Mouse (Mus musculus) spleen, adult 2 months (tissue): ENCODE results near the gene Wdfy1. TPM values are rescaled to one million over a fixed set of nuclear protein-coding genes. Genes with fewer than 3 reads are reported as not detected.

Source experiments
- DNase-seq, 2 experiments: peaks; one replicate each; pipeline versions ENCODE4 v3.0.0 to v3.0.0-alpha.2; 2012 to 2021; ENCODE audit warnings: low spot score in 2 of 2, low read depth in 1 of 2
- H3K27ac ChIP-seq: fragments of 200-500 bp; 2 replicates; pipeline ENCODE4 v1.5.1; 2012; ENCODE audit warnings: low read length, inconsistent platforms; ENCODE audit not compliant: insufficient read depth
- H3K27me3 ChIP-seq: fragments of 200-500 bp; 2 replicates; pipeline ENCODE4 v1.6.1; 2012; ENCODE audit warnings: mild to moderate bottlenecking, moderate library complexity, low read length, inconsistent platforms; ENCODE audit not compliant: control insufficient read depth, insufficient read depth
- H3K36me3 ChIP-seq: fragments of 200-500 bp; 2 replicates; pipeline ENCODE4 v1.6.1; 2012; ENCODE audit warnings: mild to moderate bottlenecking, low read length, inconsistent platforms; ENCODE audit not compliant: control insufficient read depth, insufficient read depth
- H3K4me1 ChIP-seq: fragments of 200-500 bp; 2 replicates; pipeline ENCODE4 v1.6.1; 2011; ENCODE audit warnings: inconsistent platforms; ENCODE audit not compliant: control insufficient read depth, insufficient read depth, insufficient read length
- H3K4me3 ChIP-seq: fragments of 200-500 bp; 2 replicates; pipeline ENCODE4 v1.5.1; 2011; ENCODE audit warnings: mild to moderate bottlenecking, inconsistent platforms; ENCODE audit not compliant: insufficient read depth, insufficient read length; ENCODE audit errors: extremely low read depth
- CTCF ChIP-seq: fragments of 200-500 bp; IDR thresholded peaks from 2 replicates; pipeline ENCODE4 v1.5.1; 2011; ENCODE audit warnings: mild to moderate bottlenecking, inconsistent platforms; ENCODE audit not compliant: insufficient read depth, insufficient read length, insufficient replicate concordance; ENCODE audit errors: extremely low read depth
- POLR2A ChIP-seq: fragments of 200-500 bp; IDR thresholded peaks from 2 replicates; pipeline ENCODE4 v1.6.1; 2011; ENCODE audit warnings: low read depth, low read length, inconsistent platforms
- WGBS: fragments of 180-500 bp; shearing (Covaris S2); methylation state at CpG from one replicate; pipeline ENCODE4 v1.1.7; 2018; 5-methylcytosine and 5-hydroxymethylcytosine counted together
- polyA plus RNA-seq: library from polyadenylated mRNA; depleted of rRNA; stranded (reverse); fragments of >200 nt; gene quantifications from 2 replicates; pipeline ENCODE4 v1.2.3, GENCODE M21; 2012

Wdfy1 gene
- polyA plus RNA-seq, 1 experiment: 22.1 TPM

DNA sequence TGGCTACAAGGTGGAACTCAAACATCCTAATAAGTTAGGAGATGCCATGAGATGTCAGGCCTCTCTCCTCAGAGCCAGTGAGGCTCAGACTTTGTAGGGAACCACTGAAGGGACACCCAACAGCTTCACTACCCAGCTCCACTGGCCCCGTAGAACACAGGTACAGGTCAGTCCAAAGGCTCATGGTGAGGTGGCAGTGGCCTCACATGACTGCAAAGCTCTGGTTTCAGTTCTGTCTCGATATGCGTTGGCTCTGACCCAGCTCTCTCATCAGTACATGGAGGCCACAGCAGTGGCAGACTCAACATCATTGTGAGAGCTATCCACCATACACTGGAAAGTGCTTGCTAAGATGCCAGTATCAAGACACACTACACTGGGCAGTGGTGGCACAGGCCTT lies 95.2 kb downstream of the Wdfy1 start:
- TF ChIP-seq POLR2A: no peak
- DNase-seq: no peak
- WGBS: 70% methylated on average over 3 of the region's 3 CpGs
- H3K27me3 ChIP-seq: no peaks in the 10 kb centered on the region
- peaks cover 3% of the 10 kb centered on the region; the same call in 1 of the 2 replicates for H3K4me1 ChIP-seq
- H3K4me3 ChIP-seq: no peak overlapping the region
- no peak overlapping the region for H3K27ac ChIP-seq
- H3K36me3 ChIP-seq: no peaks in the 10 kb centered on the region

DNA sequence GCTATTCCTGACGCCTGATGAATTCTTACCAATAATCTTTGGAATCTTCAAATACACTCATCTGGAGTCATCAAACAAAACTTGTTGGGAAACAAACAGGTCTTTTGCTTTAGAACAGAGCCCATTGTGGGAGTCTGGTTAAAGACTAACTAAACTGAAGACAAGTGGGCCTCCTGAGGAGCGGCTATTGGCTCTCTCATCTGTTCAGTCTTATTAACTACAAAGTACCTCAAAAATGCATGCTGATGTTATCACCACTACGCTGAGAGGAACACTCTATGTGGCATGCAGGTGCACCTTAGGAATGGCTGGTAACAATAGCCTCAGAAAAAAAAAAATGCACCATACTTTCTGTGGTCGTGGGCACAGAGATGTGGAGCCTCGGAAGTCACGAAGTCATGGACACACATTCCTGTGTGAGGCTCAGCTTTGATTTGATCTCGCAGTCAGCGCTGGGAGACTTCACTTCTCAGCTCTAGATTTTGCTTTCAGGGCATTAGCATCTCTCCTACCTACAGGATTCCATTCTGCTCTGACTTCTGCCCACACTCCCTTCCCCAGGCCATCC lies 97.7 kb downstream of the Wdfy1 start:
- TF ChIP-seq CTCF (no peak), POLR2A (no peak)
- no peak overlapping the region for H3K4me3 ChIP-seq
- 82% methylated on average over 8 of the region's 8 CpGs for WGBS
- H3K27me3 ChIP-seq: no peaks in the 10 kb centered on the region
- H3K36me3 ChIP-seq: no peaks in the 10 kb centered on the region
- no peak overlapping the region for H3K27ac ChIP-seq
- no peak for DNase-seq
- H3K4me1 ChIP-seq: no peaks in the 10 kb centered on the region

DNA sequence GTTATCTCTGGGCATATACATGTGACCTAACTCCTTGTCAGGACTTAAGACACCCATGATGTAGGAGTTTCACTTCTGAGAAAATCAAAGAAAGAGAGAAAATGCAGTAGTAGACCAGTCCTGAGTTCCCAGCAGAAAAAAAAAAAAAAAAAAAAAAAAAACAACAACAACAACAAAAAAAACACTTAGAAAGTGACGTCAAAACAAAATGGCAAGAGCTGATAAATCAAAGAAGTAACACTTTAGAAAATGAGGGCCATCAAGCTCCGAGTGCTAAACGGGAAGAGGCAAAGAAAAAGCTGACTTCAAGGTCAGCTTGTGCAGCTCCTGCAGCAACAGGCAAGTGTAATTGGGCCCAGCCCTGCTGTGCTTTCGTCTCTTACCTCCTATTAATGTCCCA lies 100.2 kb downstream of the Wdfy1 start:
- Histone ChIP-seq H3K4me1 (0 out of 2 replicates have a peak, but pooled peaks cover 3% of the 10 kb centered on the region), H3K27ac (no peak overlapping the region), H3K36me3 (no peaks in the 10 kb centered on the region), H3K27me3 (no peaks in the 10 kb centered on the region), H3K4me3 (no peak overlapping the region)
- no peak for DNase-seq
- TF ChIP-seq POLR2A: no peak
- no peak for TF ChIP-seq CTCF
- WGBS: 81% methylated on average over 4 of the region's 4 CpGs

DNA sequence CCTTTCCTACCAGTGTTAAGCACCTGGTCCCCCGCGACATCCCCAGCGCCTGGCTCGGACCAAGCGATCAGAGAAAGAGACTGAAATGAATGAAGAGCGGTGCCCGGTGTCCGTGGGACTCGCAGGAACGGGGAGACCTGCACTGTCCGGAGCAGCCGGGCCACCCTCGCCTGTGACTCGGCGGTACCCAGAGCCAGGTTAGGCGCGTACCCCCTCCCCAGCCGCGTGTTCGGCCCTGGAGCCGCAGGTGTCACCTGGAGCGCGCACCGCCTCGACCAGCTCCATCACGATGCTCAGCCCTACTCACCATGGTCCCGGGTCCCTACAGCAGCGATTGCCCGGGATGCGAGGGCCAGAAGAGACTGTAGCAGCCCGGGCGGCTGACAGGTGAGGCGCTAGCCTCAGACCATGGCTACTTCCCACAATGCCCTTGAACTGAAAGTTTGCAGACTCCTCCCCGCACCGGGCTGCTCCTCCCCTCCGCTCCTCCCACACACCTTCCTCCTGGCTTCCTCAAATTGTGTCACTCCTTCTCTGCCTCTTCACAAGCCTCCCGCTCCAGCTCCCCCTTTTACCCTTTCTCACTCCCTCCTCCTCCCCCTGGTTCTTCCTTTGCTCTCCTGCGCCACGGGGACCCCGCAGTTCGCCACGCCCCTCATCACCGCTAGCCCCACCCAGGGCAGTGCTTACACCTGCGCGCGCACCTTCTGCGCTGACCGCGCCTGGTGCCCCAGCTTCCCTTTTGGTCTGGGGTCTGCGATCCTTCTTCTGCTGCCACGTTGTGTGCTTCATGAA lies 104.2 kb downstream of the Wdfy1 start, which contains the start of gene Ap1s3:
Ap1s3 (minus strand) TSS at position 430 of the 795 bp plus-strand sequence.
- no peaks in the 10 kb centered on the region for H3K27me3 ChIP-seq
- H3K36me3 ChIP-seq: no peaks in the 10 kb centered on the region; the same call in 1 of the 2 replicates
- peak within 1 kb of the TSS; percentile 96 for H3K4me3 ChIP-seq
- peak; percentile 54; the same call in 1 of the 2 replicates for TF ChIP-seq POLR2A
- no peak for TF ChIP-seq CTCF
- peaks cover 8% of the 10 kb centered on the region for H3K4me1 ChIP-seq
- 1% methylated on average over 51 of the region's 51 CpGs for WGBS
- DNase-seq: peak; percentile 68 to 75
- peak within 1 kb of the TSS; percentile 85 for H3K27ac ChIP-seq

DNA sequence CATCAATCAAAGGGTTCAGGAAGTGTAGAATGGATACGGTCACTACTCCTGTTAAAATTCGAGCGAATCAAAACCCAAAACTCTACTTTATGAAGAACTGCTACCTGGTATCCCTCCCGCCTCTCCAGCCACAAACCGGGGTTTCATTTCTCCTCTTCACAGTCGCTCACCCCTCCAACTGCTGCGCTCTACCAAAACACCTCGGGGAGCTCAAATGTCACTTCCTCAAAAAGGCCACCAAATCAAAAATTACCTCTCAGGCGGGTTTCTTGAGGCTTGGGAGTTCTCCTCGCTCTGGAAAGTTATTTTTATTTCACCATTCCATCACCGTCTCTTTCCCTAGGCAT lies 104.8 kb downstream of the Wdfy1 start:
- Histone ChIP-seq H3K4me3 (peak overlapping the region; percentile 96), H3K36me3 (no peaks in the 10 kb centered on the region; the same call in 1 of the 2 replicates), H3K4me1 (peaks cover 8% of the 10 kb centered on the region), H3K27ac (peak overlapping the region; percentile 85), H3K27me3 (no peaks in the 10 kb centered on the region)
- TF ChIP-seq CTCF (no peak), POLR2A (no peak; the same call in 1 of the 2 replicates)
- DNase-seq: peak; percentile 64 to 78
- WGBS: 1% methylated on average over 11 of the region's 11 CpGs

DNA sequence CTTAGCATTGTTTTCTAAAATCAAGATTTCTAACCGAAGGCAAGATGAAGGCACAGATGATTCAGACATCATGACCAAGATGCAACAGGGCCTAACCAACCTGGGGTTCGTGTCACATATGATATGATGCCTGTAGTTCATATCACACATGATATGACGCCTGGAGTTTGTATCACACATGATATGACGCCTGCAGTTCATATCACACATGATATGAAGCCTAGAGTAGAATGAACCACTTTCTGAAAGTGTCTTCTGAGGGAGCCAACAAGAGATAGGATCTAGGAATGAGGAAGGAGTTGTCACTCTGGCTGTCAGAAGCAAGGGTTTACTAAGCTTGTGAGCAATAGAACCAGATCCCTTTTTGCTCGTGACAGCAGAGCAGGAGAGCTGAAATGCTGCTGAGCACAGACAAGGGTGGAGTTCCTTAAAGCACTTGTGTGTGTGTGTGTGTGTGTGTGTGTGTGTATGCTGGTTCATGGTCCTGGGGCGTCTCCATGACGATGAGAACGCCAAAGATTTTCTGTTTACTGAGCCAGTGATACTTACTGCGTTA lies 106.4 kb downstream of the Wdfy1 start:
- H3K27ac ChIP-seq: no peak overlapping the region
- no peaks in the 10 kb centered on the region for H3K27me3 ChIP-seq
- H3K36me3 ChIP-seq: no peaks in the 10 kb centered on the region; the same call in 1 of the 2 replicates
- no peak for DNase-seq
- WGBS: 67% methylated on average over 9 of the region's 9 CpGs
- peaks cover 8% of the 10 kb centered on the region for H3K4me1 ChIP-seq
- TF ChIP-seq CTCF: no peak
- no peak for TF ChIP-seq POLR2A
- H3K4me3 ChIP-seq: no peak overlapping the region
